Mouse (Mus musculus): ENCODE measurements around the gene Rngtt. TPM values are rescaled to one million over a fixed set of nuclear protein-coding genes. Genes with fewer than 3 reads are reported as not detected.
"Not testable (repeated sequence)": the region's sequence is repeated elsewhere in the genome, so short reads cannot be mapped to it uniquely, and the experiment has no call there.

Gene Rngtt
- polyA plus RNA-seq, 1 experiment, result 5.1 TPM

GRCm38 (mm10) chr4:33419644-33420043 lies 109.5 kb downstream of the Rngtt start:
- H3K4me3 ChIP-seq (ENCODE audit: insufficient read depth, poor library complexity, severe bottlenecking), result no peak overlapping the region
- no peaks in the 10 kb centered on the region for H3K79me3 ChIP-seq (ENCODE audit: low read depth)
- H3K79me2 ChIP-seq (ENCODE audit: control insufficient read depth, insufficient read depth), result no peaks in the 10 kb centered on the region
- H3K27me3 ChIP-seq (ENCODE audit: control insufficient read depth, insufficient read depth, insufficient read length), result no peaks in the 10 kb centered on the region
- no peak for TF ChIP-seq MYOG (IDR thresholded peaks at IDR 0.05; ENCODE audit: control insufficient read depth, extremely low read depth, insufficient read length)
- TF ChIP-seq USF1 (IDR thresholded peaks at IDR 0.05; ENCODE audit: low read depth), result no peak
- TF ChIP-seq CTCF (IDR thresholded peaks at IDR 0.05; ENCODE audit: control insufficient read depth, insufficient read depth, insufficient read length), result no peak
- TF ChIP-seq FOSL1 (IDR thresholded peaks at IDR 0.05; ENCODE audit: insufficient read depth, low read length, poor library complexity, severe bottlenecking), result no peak
- H3ac ChIP-seq (ENCODE audit: control insufficient read depth, insufficient read length, low read depth), result no peak overlapping the region
- peaks cover 13% of the 10 kb centered on the region for H3K36me3 ChIP-seq (ENCODE audit: control insufficient read depth, insufficient read depth)

GRCm38 (mm10) chr4:33428856-33429255 lies 118.7 kb downstream of the Rngtt start:
- H3K4me3 ChIP-seq (ENCODE audit: insufficient read depth, poor library complexity, severe bottlenecking), result no peak overlapping the region
- no peaks in the 10 kb centered on the region for H3K79me2 ChIP-seq (ENCODE audit: control insufficient read depth, insufficient read depth)

GRCm38 (mm10) chr4:33441864-33442263 lies 131.8 kb downstream of the Rngtt start:
- TF ChIP-seq MAX (IDR thresholded peaks at IDR 0.05), result no peak
- TF ChIP-seq MYOD1 (IDR thresholded peaks at IDR 0.05; ENCODE audit: control insufficient read depth, insufficient read length, low read depth), result no peak
- no peak for TF ChIP-seq CEBPB (IDR thresholded peaks at IDR 0.05; ENCODE audit: low read depth)
- no peak for TF ChIP-seq FOSL1 (IDR thresholded peaks at IDR 0.05; ENCODE audit: insufficient read depth, low read length, poor library complexity, severe bottlenecking)
- no peak for TF ChIP-seq MYOG (IDR thresholded peaks at IDR 0.05; ENCODE audit: control insufficient read depth, extremely low read depth, insufficient read length)
- no peak for TF ChIP-seq USF1 (IDR thresholded peaks at IDR 0.05; ENCODE audit: low read depth)
- no peak for TF ChIP-seq CTCF (IDR thresholded peaks at IDR 0.05; ENCODE audit: control insufficient read depth, insufficient read depth, insufficient read length)
- H3K79me2 ChIP-seq (ENCODE audit: control insufficient read depth, insufficient read depth), result no peaks in the 10 kb centered on the region
- no peak overlapping the region for H3K4me3 ChIP-seq (ENCODE audit: insufficient read depth, poor library complexity, severe bottlenecking)
- H3K36me3 ChIP-seq (ENCODE audit: control insufficient read depth, insufficient read depth), result no peaks in the 10 kb centered on the region
- H3K79me3 ChIP-seq (ENCODE audit: low read depth), result no peaks in the 10 kb centered on the region
- H3K27me3 ChIP-seq (ENCODE audit: control insufficient read depth, insufficient read depth, insufficient read length), result no peaks in the 10 kb centered on the region
- H3ac ChIP-seq (ENCODE audit: control insufficient read depth, insufficient read length, low read depth), result no peak overlapping the region

More at GRCm38 (mm10) chr4:33428856-33429255, 118.7 kb downstream of the Rngtt start:
- Histone ChIP-seq H3K36me3 (ENCODE audit: control insufficient read depth, insufficient read depth) (peaks cover 5% of the 10 kb centered on the region), H3K79me3 (ENCODE audit: low read depth) (no peaks in the 10 kb centered on the region), H3ac (ENCODE audit: control insufficient read depth, insufficient read length, low read depth) (no peak overlapping the region), H3K27me3 (ENCODE audit: control insufficient read depth, insufficient read depth, insufficient read length) (no peaks in the 10 kb centered on the region)
- TF ChIP-seq MAX (IDR thresholded peaks at IDR 0.05) (no peak), FOSL1 (IDR thresholded peaks at IDR 0.05; ENCODE audit: insufficient read depth, low read length, poor library complexity, severe bottlenecking) (no peak), CTCF (IDR thresholded peaks at IDR 0.05; ENCODE audit: control insufficient read depth, insufficient read depth, insufficient read length) (no peak), MYOD1 (IDR thresholded peaks at IDR 0.05; ENCODE audit: control insufficient read depth, insufficient read length, low read depth) (no peak), MYOG (IDR thresholded peaks at IDR 0.05; ENCODE audit: control insufficient read depth, extremely low read depth, insufficient read length) (no peak), CEBPB (IDR thresholded peaks at IDR 0.05; ENCODE audit: low read depth) (no peak), USF1 (IDR thresholded peaks at IDR 0.05; ENCODE audit: low read depth) (no peak)

- Histone ChIP-seq H3K79me2 (ENCODE audit: control insufficient read depth, insufficient read depth) (no peaks in the 10 kb centered on the region), H3ac (ENCODE audit: control insufficient read depth, insufficient read length, low read depth) (no peak overlapping the region), H3K79me3 (ENCODE audit: low read depth) (no peaks in the 10 kb centered on the region), H3K36me3 (ENCODE audit: control insufficient read depth, insufficient read depth) (peaks cover 3% of the 10 kb centered on the region), H3K27me3 (ENCODE audit: control insufficient read depth, insufficient read depth, insufficient read length) (no peaks in the 10 kb centered on the region), H3K4me3 (ENCODE audit: insufficient read depth, poor library complexity, severe bottlenecking) (no peak overlapping the region)
- TF ChIP-seq USF1 (IDR thresholded peaks at IDR 0.05; ENCODE audit: low read depth), result no peak
- TF ChIP-seq MYOG (IDR thresholded peaks at IDR 0.05; ENCODE audit: control insufficient read depth, extremely low read depth, insufficient read length), result no peak
- no peak for TF ChIP-seq MYOD1 (IDR thresholded peaks at IDR 0.05; ENCODE audit: control insufficient read depth, insufficient read length, low read depth)
- TF ChIP-seq CEBPB (IDR thresholded peaks at IDR 0.05; ENCODE audit: low read depth), result no peak
- TF ChIP-seq MAX (IDR thresholded peaks at IDR 0.05), result no peak
- no peak for TF ChIP-seq CTCF (IDR thresholded peaks at IDR 0.05; ENCODE audit: control insufficient read depth, insufficient read depth, insufficient read length)
- no peak for TF ChIP-seq FOSL1 (IDR thresholded peaks at IDR 0.05; ENCODE audit: insufficient read depth, low read length, poor library complexity, severe bottlenecking)
Measured at GRCm38 (mm10) chr4:33446265-33446664, 136.2 kb downstream of the Rngtt start.

- TF ChIP-seq CEBPB (IDR thresholded peaks at IDR 0.05; ENCODE audit: low read depth) (no peak), CTCF (IDR thresholded peaks at IDR 0.05; ENCODE audit: control insufficient read depth, insufficient read depth, insufficient read length) (no peak), MYOG (IDR thresholded peaks at IDR 0.05; ENCODE audit: control insufficient read depth, extremely low read depth, insufficient read length) (no peak), MYOD1 (IDR thresholded peaks at IDR 0.05; ENCODE audit: control insufficient read depth, insufficient read length, low read depth) (no peak), USF1 (IDR thresholded peaks at IDR 0.05; ENCODE audit: low read depth) (no peak), FOSL1 (IDR thresholded peaks at IDR 0.05; ENCODE audit: insufficient read depth, low read length, poor library complexity, severe bottlenecking) (no peak), MAX (IDR thresholded peaks at IDR 0.05) (no peak)
- no peak overlapping the region for H3ac ChIP-seq (ENCODE audit: control insufficient read depth, insufficient read length, low read depth)
- H3K36me3 ChIP-seq (ENCODE audit: control insufficient read depth, insufficient read depth), result peaks cover 6% of the 10 kb centered on the region
- H3K79me3 ChIP-seq (ENCODE audit: low read depth), result no peaks in the 10 kb centered on the region
- H3K27me3 ChIP-seq (ENCODE audit: control insufficient read depth, insufficient read depth, insufficient read length), result no peaks in the 10 kb centered on the region
- no peaks in the 10 kb centered on the region for H3K79me2 ChIP-seq (ENCODE audit: control insufficient read depth, insufficient read depth)
- H3K4me3 ChIP-seq (ENCODE audit: insufficient read depth, poor library complexity, severe bottlenecking), result no peak overlapping the region
Measured at GRCm38 (mm10) chr4:33446881-33447280, 136.8 kb downstream of the Rngtt start.

GRCm38 (mm10) chr4:33450356-33450755 lies 140.2 kb downstream of the Rngtt start:
- H3ac ChIP-seq (ENCODE audit: control insufficient read depth, insufficient read length, low read depth); H3K4me3 ChIP-seq (ENCODE audit: insufficient read depth, poor library complexity, severe bottlenecking); H3K36me3 ChIP-seq (ENCODE audit: control insufficient read depth, insufficient read depth); H3K79me3 ChIP-seq (ENCODE audit: low read depth); H3K79me2 ChIP-seq (ENCODE audit: control insufficient read depth, insufficient read depth); H3K27me3 ChIP-seq (ENCODE audit: control insufficient read depth, insufficient read depth, insufficient read length): not testable (repeated sequence)

Measured in C2C12 (cell line).